Mouse (Mus musculus) hindbrain, embryonic 15.5 days (tissue): ENCODE data around the gene Sapcd1. TPM values are rescaled to one million over a fixed set of nuclear protein-coding genes. Genes with fewer than 3 reads are reported as not detected.

Experiments
- ATAC-seq: fragments of 200-750 bp; cut with Nextera tagmentation; 2 replicates; pipeline ENCODE4 v1.8.0; 2017; ENCODE audit warnings: low read depth, moderate number of reproducible peaks, moderate TSS enrichment; ENCODE audit not compliant: low FRiP score
- H3K27ac ChIP-seq: fragments of 300-500 bp; sonication (generic); replicated peaks from 2 replicates; pipeline ENCODE4 v1.5.1; 2015; ENCODE audit warnings: mild to moderate bottlenecking, inconsistent platforms
- H3K27me3 ChIP-seq: fragments of 300-500 bp; sonication (generic); 2 replicates; pipeline ENCODE4 v1.6.1; 2015; ENCODE audit warnings: control low read depth, inconsistent platforms
- H3K36me3 ChIP-seq: fragments of 300-500 bp; sonication (generic); 2 replicates; pipeline ENCODE4 v1.6.1; 2015; ENCODE audit warnings: control low read depth, inconsistent platforms
- H3K4me1 ChIP-seq: fragments of 300-500 bp; sonication (generic); replicated peaks from 2 replicates; pipeline ENCODE4 v1.6.1; 2015; ENCODE audit warnings: control low read depth, inconsistent platforms
- H3K4me2 ChIP-seq: fragments of 300-500 bp; sonication (generic); 2 replicates; pipeline ENCODE4 v1.6.1; 2015; ENCODE audit warnings: moderate library complexity, mild to moderate bottlenecking, inconsistent platforms
- H3K4me3 ChIP-seq: fragments of 300-500 bp; sonication (generic); 2 replicates; pipeline ENCODE4 v1.5.1; 2015; ENCODE audit warnings: mild to moderate bottlenecking, inconsistent platforms
- H3K9ac ChIP-seq: fragments of 300-500 bp; sonication (generic); 2 replicates; pipeline ENCODE4 v1.6.1; 2015; ENCODE audit warnings: inconsistent platforms
- H3K9me3 ChIP-seq: fragments of 300-500 bp; sonication (generic); 2 replicates; pipeline ENCODE4 v1.6.1; 2016; ENCODE audit warnings: control low read depth, inconsistent platforms
- WGBS: fragments of 180-500 bp; shearing (Covaris S2); methylation state at CpG from one replicate; pipeline ENCODE4 v1.1.7; 2015; 5-methylcytosine and 5-hydroxymethylcytosine counted together
- polyA plus RNA-seq: library from polyadenylated mRNA; unstranded; fragments of >200 nt; fragmentation: Nextera tagmentation; extraction: Ambion mirVana; gene quantifications from 2 replicates; pipeline ENCODE4 v1.2.1, GENCODE M21; 2015

Sapcd1 gene
- polyA plus RNA-seq, 1 experiment from 2014 or later = 1.6 TPM

DNA sequence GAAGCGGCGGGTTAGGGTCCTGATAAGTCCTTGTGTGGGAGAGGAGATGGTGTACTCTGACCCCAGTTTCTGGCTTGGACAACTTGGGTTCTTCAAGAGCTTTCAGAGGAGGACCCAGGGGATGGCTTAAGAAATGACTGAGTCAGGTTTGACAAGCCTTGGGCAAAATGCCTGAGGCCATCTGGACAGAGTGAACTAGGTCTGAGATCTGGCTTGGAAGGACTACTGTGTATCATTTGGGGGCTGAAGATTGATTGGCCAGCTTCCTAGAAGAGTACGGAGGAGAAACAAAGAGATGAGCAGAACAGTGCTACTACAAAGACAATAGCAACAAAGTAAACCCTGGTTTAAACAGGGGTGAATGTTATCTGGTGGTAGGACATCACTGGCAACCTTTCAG is 35.6 kb upstream of the Sapcd1 start:
- H3K4me2 ChIP-seq = no peak overlapping the region
- peaks cover 8% of the 10 kb centered on the region; the same call in 1 of the 2 replicates for H3K36me3 ChIP-seq
- H3K9me3 ChIP-seq = no peaks in the 10 kb centered on the region
- 86% methylated on average over 3 of the region's 3 CpGs for WGBS
- no peak overlapping the region for H3K9ac ChIP-seq
- ATAC-seq = no peak
- H3K4me3 ChIP-seq = no peak overlapping the region
- no peak overlapping the region for H3K27ac ChIP-seq
- peaks cover 33% of the 10 kb centered on the region for H3K4me1 ChIP-seq
- peaks cover 34% of the 10 kb centered on the region for H3K27me3 ChIP-seq

GRCm38 (mm10) chr17:35061299-35061698 is 33.5 kb upstream of the Sapcd1 start:
- no peak overlapping the region; the same call in 1 of the 2 replicates for H3K4me2 ChIP-seq
- no peaks in the 10 kb centered on the region for H3K9me3 ChIP-seq
- WGBS = 83% methylated on average over 8 of the region's 8 CpGs
- H3K4me3 ChIP-seq = no peak overlapping the region
- peaks cover 37% of the 10 kb centered on the region for H3K4me1 ChIP-seq
- peaks cover 25% of the 10 kb centered on the region for H3K27me3 ChIP-seq
- ATAC-seq = no peak
- H3K27ac ChIP-seq = no peak overlapping the region
- H3K9ac ChIP-seq = no peak overlapping the region
- peaks cover 8% of the 10 kb centered on the region; the same call in 1 of the 2 replicates for H3K36me3 ChIP-seq

DNA sequence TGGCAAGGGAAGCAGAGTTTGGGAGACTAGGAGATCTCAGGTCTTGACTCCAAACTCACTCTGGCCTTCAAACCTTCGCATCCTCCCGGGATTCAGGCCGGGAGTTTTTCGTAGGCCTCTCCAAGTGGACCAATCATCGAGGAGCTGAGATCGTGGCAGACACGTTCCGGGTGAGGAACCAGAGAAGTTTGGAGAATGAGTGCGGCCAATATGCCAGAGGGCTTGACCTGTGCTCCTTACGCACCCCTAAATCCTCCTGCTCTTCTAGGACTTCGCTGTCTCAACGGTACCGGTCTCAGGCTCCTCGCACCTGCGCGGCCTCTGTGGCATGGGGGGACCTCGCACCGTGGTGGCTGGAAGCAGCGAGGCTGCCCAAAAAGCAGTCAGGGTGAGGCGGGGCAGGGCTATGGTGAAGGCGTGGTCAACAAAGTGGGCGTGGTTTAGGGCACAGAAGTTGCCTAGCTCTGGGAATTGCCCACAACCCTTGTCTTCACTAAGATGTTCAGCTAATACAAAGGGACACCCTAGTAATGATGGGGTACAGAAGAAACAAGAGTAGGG is 33.0 kb upstream of the Sapcd1 start:
- Histone ChIP-seq H3K36me3 (peaks cover 8% of the 10 kb centered on the region; the same call in 1 of the 2 replicates), H3K9ac (peak overlapping the region; percentile 80), H3K27me3 (peaks cover 21% of the 10 kb centered on the region), H3K4me3 (peak overlapping the region; percentile 84), H3K4me1 (peaks cover 37% of the 10 kb centered on the region), H3K4me2 (peak overlapping the region; percentile 75), H3K27ac (no peak overlapping the region), H3K9me3 (no peaks in the 10 kb centered on the region)
- no peak for ATAC-seq
- 57% methylated on average over 22 of the region's 22 CpGs for WGBS

DNA sequence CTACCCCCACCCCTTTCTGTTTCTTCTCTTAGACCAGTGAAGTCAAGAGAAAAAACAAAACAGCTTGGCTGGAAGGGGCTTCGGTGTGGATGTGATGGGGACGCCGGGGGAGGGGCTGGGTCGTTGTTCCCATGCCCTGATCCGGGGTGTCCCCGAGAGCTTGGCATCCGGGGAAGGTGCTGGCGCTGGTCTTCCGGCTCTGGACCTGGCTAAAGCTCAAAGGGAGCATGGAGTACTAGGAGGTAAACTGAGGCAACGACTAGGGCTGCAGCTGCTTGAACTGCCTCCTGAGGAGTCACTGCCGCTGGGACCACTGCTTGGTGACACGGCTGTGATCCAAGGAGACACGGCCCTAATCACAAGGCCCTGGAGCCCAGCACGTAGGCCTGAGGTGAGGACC is 32.3 kb upstream of the Sapcd1 start:
- Histone ChIP-seq H3K9me3 (no peaks in the 10 kb centered on the region), H3K9ac (peak overlapping the region; percentile 80), H3K4me1 (peaks cover 30% of the 10 kb centered on the region), H3K27ac (peak overlapping the region; percentile 88; the same call in 1 of the 2 replicates), H3K4me3 (peak overlapping the region; percentile 84), H3K4me2 (peak overlapping the region; percentile 75), H3K27me3 (peaks cover 15% of the 10 kb centered on the region), H3K36me3 (peaks cover 8% of the 10 kb centered on the region; the same call in 1 of the 2 replicates)
- no peak for ATAC-seq
- WGBS = 28% methylated on average over 14 of the region's 14 CpGs

DNA sequence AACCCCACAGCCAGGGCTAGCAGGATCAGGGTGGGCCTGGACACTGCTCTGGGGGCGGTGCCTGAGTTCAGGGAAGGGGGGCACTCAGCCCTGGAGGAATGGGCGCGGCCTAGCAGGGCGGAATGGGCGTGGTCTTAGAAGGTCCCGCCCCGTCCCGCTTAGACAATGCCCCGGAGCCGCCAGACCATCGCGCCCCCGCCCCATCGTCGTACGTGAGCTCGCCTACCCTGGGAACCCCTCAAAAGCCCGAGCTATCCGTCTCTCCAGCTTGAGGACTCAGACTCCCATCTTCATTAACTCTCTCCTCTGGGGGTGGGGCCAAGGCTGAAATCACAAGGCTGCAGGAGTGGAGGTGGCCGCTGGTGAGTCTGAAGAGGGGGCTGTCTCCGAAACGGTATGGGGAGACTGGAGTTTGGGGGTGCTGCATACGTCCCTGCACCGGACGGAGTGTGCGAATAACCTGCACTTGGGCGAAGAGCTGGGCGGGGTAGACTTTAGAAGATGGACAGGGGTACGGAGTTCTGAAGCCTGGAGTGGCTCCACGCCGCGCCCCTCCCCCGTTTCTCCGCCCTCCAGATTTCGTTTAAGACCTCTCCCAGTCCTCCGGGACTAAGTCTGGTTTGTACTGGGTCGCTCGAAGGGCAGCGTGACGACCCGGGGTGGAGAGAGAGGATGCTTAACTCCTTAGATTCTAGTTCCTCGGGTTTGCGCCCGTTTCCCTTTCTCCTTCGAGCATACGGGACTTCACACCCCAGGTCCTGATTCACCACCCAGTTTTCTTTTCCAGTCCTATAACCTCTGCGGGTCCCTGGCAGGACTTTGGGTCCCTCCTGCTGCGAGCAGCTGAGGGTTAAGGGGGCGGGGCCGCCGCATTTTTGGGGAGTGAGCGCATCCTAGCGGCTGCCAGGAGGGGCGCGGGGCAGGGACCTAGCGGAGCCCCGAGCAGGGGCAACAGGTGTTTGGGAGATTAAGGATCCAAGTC is 31.4 kb upstream of the Sapcd1 start, which contains the start of gene Ddah2:
Ddah2 (plus strand) TSS at position 125 of the 982 bp plus-strand sequence.
- peaks cover 8% of the 10 kb centered on the region for H3K27me3 ChIP-seq
- peak within 1 kb of the TSS; percentile 84 for H3K4me3 ChIP-seq
- H3K4me1 ChIP-seq = peaks cover 26% of the 10 kb centered on the region
- peak within 1 kb of the TSS; percentile 88 for H3K27ac ChIP-seq
- under 1% methylated on average over 57 of the region's 57 CpGs for WGBS
- no peaks in the 10 kb centered on the region for H3K9me3 ChIP-seq
- H3K36me3 ChIP-seq = peaks cover 9% of the 10 kb centered on the region; the same call in 1 of the 2 replicates
- H3K4me2 ChIP-seq = peak within 1 kb of the TSS; percentile 75
- H3K9ac ChIP-seq = peak within 1 kb of the TSS; percentile 80
- ATAC-seq = peak; percentile 94

- Histone ChIP-seq H3K9ac (0 out of 2 replicates have a peak overlapping the region, but pooled peaks have one; percentile 80), H3K4me2 (peak overlapping the region; percentile 75), H3K27ac (peak overlapping the region; percentile 88; the same call in 1 of the 2 replicates), H3K36me3 (peaks cover 13% of the 10 kb centered on the region; the same call in 1 of the 2 replicates), H3K9me3 (no peaks in the 10 kb centered on the region), H3K4me3 (peak overlapping the region; percentile 84), H3K4me1 (peaks cover 27% of the 10 kb centered on the region), H3K27me3 (peaks cover 3% of the 10 kb centered on the region; the same call in 1 of the 2 replicates)
- WGBS = 58% methylated on average over 9 of the region's 9 CpGs
- ATAC-seq = 0 out of 2 replicates have a peak, but pooled peaks have one; percentile 0
Observed at GRCm38 (mm10) chr17:35058316-35058715, 30.5 kb upstream of the Sapcd1 start.

- Histone ChIP-seq H3K36me3 (peaks cover 13% of the 10 kb centered on the region; the same call in 1 of the 2 replicates), H3K27me3 (no peaks in the 10 kb centered on the region), H3K27ac (no peak overlapping the region), H3K9me3 (no peaks in the 10 kb centered on the region), H3K9ac (no peak overlapping the region), H3K4me1 (peaks cover 37% of the 10 kb centered on the region), H3K4me3 (no peak overlapping the region), H3K4me2 (no peak overlapping the region)
- no peak for ATAC-seq
- 74% methylated on average over 3 of the region's 3 CpGs for WGBS
Observed at GRCm38 (mm10) chr17:35057090-35057489, 29.3 kb upstream of the Sapcd1 start.

GRCm38 (mm10) chr17:35055691-35056495 is 28.1 kb upstream of the Sapcd1 start:
- peaks cover 40% of the 10 kb centered on the region for H3K4me1 ChIP-seq
- H3K9ac ChIP-seq = no peak overlapping the region
- H3K9me3 ChIP-seq = no peaks in the 10 kb centered on the region
- H3K27ac ChIP-seq = no peak overlapping the region
- no peak for ATAC-seq
- no peak overlapping the region for H3K4me3 ChIP-seq
- H3K36me3 ChIP-seq = peaks cover 6% of the 10 kb centered on the region; the same call in 1 of the 2 replicates
- no peaks in the 10 kb centered on the region for H3K27me3 ChIP-seq
- H3K4me2 ChIP-seq = no peak overlapping the region
- WGBS = 93% methylated on average over 7 of the region's 7 CpGs

- no peaks in the 10 kb centered on the region for H3K27me3 ChIP-seq
- H3K27ac ChIP-seq = peak overlapping the region; percentile 79
- H3K9me3 ChIP-seq = no peaks in the 10 kb centered on the region
- peak overlapping the region; percentile 36; the same call in 1 of the 2 replicates for H3K4me3 ChIP-seq
- 80% methylated on average over 12 of the region's 12 CpGs for WGBS
- H3K36me3 ChIP-seq = 0 out of 2 replicates have a peak, but pooled peaks cover 5% of the 10 kb centered on the region
- no peak for ATAC-seq
- H3K4me1 ChIP-seq = peaks cover 35% of the 10 kb centered on the region
- no peak overlapping the region for H3K9ac ChIP-seq
- H3K4me2 ChIP-seq = peak overlapping the region; percentile 60
Observed at GRCm38 (mm10) chr17:35052271-35052798, 24.5 kb upstream of the Sapcd1 start.

DNA sequence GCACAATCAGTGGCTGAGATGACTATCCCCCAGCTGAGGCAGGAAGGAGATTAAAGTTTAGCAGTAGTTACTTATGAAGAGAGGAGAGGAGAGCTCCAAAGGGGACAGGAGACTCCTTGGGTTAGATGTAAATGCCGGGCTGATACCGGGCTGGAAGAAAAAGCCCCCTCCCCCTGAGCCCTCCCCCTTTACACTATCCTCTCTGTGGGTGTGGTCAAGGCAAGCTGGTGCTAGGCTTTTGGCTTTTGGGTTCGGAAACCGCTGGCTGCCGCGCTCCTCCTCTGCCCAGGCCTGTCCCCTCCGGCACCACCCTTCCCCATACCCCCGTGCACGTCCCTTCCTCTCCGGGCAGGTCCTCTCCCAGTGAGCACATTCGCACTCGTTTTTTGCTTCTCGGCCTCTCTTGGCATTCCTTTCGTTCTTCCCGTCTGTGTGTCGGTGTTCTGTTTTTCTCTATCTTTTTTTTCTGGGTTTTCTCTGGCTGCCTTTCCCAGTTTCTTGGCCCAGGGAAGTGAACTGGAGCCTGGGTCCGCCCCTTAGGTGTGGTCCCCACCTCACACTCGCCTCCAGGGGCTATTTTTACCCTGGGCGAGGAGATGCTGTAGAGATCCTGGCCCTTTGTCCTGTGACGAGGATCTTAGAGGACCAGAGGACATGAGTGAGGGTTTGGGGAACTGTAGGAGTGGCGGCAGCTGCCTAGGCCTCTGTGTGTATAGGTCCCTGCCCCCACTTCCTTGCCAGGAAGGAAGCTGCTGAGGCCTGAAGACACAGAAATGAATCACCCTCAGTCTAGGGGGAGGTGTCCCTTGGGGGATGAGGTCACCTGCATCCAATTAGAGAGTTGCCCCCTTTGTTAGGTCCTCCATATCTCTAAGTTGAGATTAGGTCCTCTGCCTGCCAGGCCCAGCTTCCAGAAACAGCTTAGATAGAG is 23.6 kb upstream of the Sapcd1 start:
- 5% methylated on average over 21 of the region's 21 CpGs for WGBS
- peak overlapping the region; percentile 38 for H3K9ac ChIP-seq
- H3K4me3 ChIP-seq = peak overlapping the region; percentile 36
- peak overlapping the region; percentile 79 for H3K27ac ChIP-seq
- no peaks in the 10 kb centered on the region for H3K9me3 ChIP-seq
- peaks cover 35% of the 10 kb centered on the region for H3K4me1 ChIP-seq
- H3K36me3 ChIP-seq = 0 out of 2 replicates have a peak, but pooled peaks cover 5% of the 10 kb centered on the region
- no peak for ATAC-seq
- no peaks in the 10 kb centered on the region for H3K27me3 ChIP-seq
- H3K4me2 ChIP-seq = peak overlapping the region; percentile 60
